Mouse (Mus musculus): ENCODE results near the gene Sdk2. TPM values are rescaled to one million over a fixed set of nuclear protein-coding genes. Genes with fewer than 3 reads are reported as not detected.

The Sdk2 gene
- polyA plus RNA-seq, 1 experiment from 2014 or later: 5.0 TPM

- Histone ChIP-seq H3K4me3 (replicated peaks) (peak overlapping the region; percentile 30), H3K4me1 (replicated peaks) (peaks cover 73% of the 10 kb centered on the region), H3K27me3 (no peaks in the 10 kb centered on the region), H3K9me3 (no peaks in the 10 kb centered on the region), H3K36me3 (no peaks in the 10 kb centered on the region), H3K4me2 (replicated peaks) (peak overlapping the region; percentile 44), H3K9ac (replicated peaks) (no peak overlapping the region; the same call in 1 of the 2 replicates), H3K27ac (peak overlapping the region; percentile 74)
- peak; percentile 24; the same call in 1 of the 2 replicates for ATAC-seq
- WGBS: 26% methylated on average over 4 of the region's 4 CpGs
These were observed 76.8 kb downstream of the Sdk2 start for GRCm38 (mm10) chr11:113990065-113990464.

- WGBS: 50% methylated on average over 5 of the region's 5 CpGs
- peaks cover 75% of the 10 kb centered on the region for H3K4me1 ChIP-seq (replicated peaks)
- H3K9ac ChIP-seq (replicated peaks): no peak overlapping the region
- H3K9me3 ChIP-seq: no peaks in the 10 kb centered on the region
- peak overlapping the region; percentile 60 for H3K27ac ChIP-seq
- no peaks in the 10 kb centered on the region for H3K27me3 ChIP-seq
- H3K36me3 ChIP-seq: no peaks in the 10 kb centered on the region
- H3K4me3 ChIP-seq (replicated peaks): no peak overlapping the region
- no peak overlapping the region for H3K4me2 ChIP-seq (replicated peaks)
- ATAC-seq: no peak
These were observed 80.9 kb downstream of the Sdk2 start for GRCm38 (mm10) chr11:113985826-113986416.

- H3K27ac ChIP-seq: peak overlapping the region; percentile 88
- H3K4me1 ChIP-seq (replicated peaks): peaks cover 68% of the 10 kb centered on the region
- ATAC-seq: peak; percentile 89
- H3K4me2 ChIP-seq (replicated peaks): 0 out of 2 replicates have a peak overlapping the region, but pooled peaks have one; percentile 2
- H3K9me3 ChIP-seq: no peaks in the 10 kb centered on the region
- H3K36me3 ChIP-seq: no peaks in the 10 kb centered on the region
- no peak overlapping the region for H3K4me3 ChIP-seq (replicated peaks)
- no peaks in the 10 kb centered on the region for H3K27me3 ChIP-seq
- 7% methylated on average over 7 of the region's 7 CpGs for WGBS
- H3K9ac ChIP-seq (replicated peaks): no peak overlapping the region
These were observed 84.9 kb downstream of the Sdk2 start for GRCm38 (mm10) chr11:113981732-113982503.

- Histone ChIP-seq H3K4me1 (replicated peaks) (peaks cover 66% of the 10 kb centered on the region), H3K4me3 (replicated peaks) (no peak overlapping the region), H3K27ac (peak overlapping the region; percentile 88), H3K36me3 (no peaks in the 10 kb centered on the region), H3K9ac (replicated peaks) (no peak overlapping the region), H3K27me3 (no peaks in the 10 kb centered on the region), H3K4me2 (replicated peaks) (no peak overlapping the region), H3K9me3 (no peaks in the 10 kb centered on the region)
- ATAC-seq: no peak
- 76% methylated on average over 6 of the region's 6 CpGs for WGBS
These were observed 85.8 kb downstream of the Sdk2 start for GRCm38 (mm10) chr11:113981088-113981487.

GRCm38 (mm10) chr11:113978318-113978717, 88.5 kb downstream of the Sdk2 start:
- Histone ChIP-seq H3K27ac (no peak overlapping the region), H3K9me3 (no peaks in the 10 kb centered on the region), H3K4me1 (replicated peaks) (peaks cover 66% of the 10 kb centered on the region), H3K4me3 (replicated peaks) (no peak overlapping the region), H3K4me2 (replicated peaks) (no peak overlapping the region), H3K9ac (replicated peaks) (no peak overlapping the region), H3K36me3 (no peaks in the 10 kb centered on the region), H3K27me3 (no peaks in the 10 kb centered on the region)
- ATAC-seq: no peak
- WGBS: 95% methylated on average over 12 of the region's 12 CpGs

- no peak overlapping the region for H3K4me3 ChIP-seq (replicated peaks)
- no peaks in the 10 kb centered on the region for H3K36me3 ChIP-seq
- ATAC-seq: 0 out of 2 replicates have a peak, but pooled peaks have one; percentile 15
- no peaks in the 10 kb centered on the region for H3K9me3 ChIP-seq
- H3K9ac ChIP-seq (replicated peaks): 0 out of 2 replicates have a peak overlapping the region, but pooled peaks have one; percentile 23
- H3K4me1 ChIP-seq (replicated peaks): peaks cover 53% of the 10 kb centered on the region
- H3K4me2 ChIP-seq (replicated peaks): 0 out of 2 replicates have a peak overlapping the region, but pooled peaks have one; percentile 5
- H3K27me3 ChIP-seq: no peaks in the 10 kb centered on the region
- WGBS: 31% methylated on average over 3 of the region's 3 CpGs
- H3K27ac ChIP-seq: peak overlapping the region; percentile 82
These were observed 91.2 kb downstream of the Sdk2 start for GRCm38 (mm10) chr11:113975667-113975970.

GRCm38 (mm10) chr11:113974876-113975666, 91.8 kb downstream of the Sdk2 start:
- peak overlapping the region; percentile 82 for H3K27ac ChIP-seq

GRCm38 (mm10) chr11:113972517-113972872, 94.4 kb downstream of the Sdk2 start:
- Histone ChIP-seq H3K9me3 (peaks cover 16% of the 10 kb centered on the region), H3K4me3 (replicated peaks) (no peak overlapping the region), H3K9ac (replicated peaks) (no peak overlapping the region), H3K4me2 (replicated peaks) (no peak overlapping the region), H3K27ac (peak overlapping the region; percentile 35; the same call in 1 of the 2 replicates), H3K27me3 (no peaks in the 10 kb centered on the region), H3K4me1 (replicated peaks) (peaks cover 45% of the 10 kb centered on the region), H3K36me3 (no peaks in the 10 kb centered on the region)
- WGBS: 91% methylated on average over 3 of the region's 3 CpGs
- ATAC-seq: no peak

More at GRCm38 (mm10) chr11:113974876-113975666, 91.8 kb downstream of the Sdk2 start:
- ATAC-seq: peak; percentile 69
- H3K27me3 ChIP-seq: no peaks in the 10 kb centered on the region
- 0 out of 2 replicates have a peak overlapping the region, but pooled peaks have one; percentile 23 for H3K9ac ChIP-seq (replicated peaks)
- no peaks in the 10 kb centered on the region for H3K36me3 ChIP-seq
- WGBS: 9% methylated on average over 16 of the region's 16 CpGs
- 0 out of 2 replicates have a peak overlapping the region, but pooled peaks have one; percentile 5 for H3K4me2 ChIP-seq (replicated peaks)
- peaks cover 52% of the 10 kb centered on the region for H3K4me1 ChIP-seq (replicated peaks)
- no peaks in the 10 kb centered on the region for H3K9me3 ChIP-seq
- no peak overlapping the region for H3K4me3 ChIP-seq (replicated peaks)

- Histone ChIP-seq H3K4me1 (replicated peaks) (peaks cover 39% of the 10 kb centered on the region), H3K27me3 (no peaks in the 10 kb centered on the region), H3K4me2 (replicated peaks) (no peak overlapping the region), H3K9ac (replicated peaks) (no peak overlapping the region), H3K4me3 (replicated peaks) (no peak overlapping the region), H3K27ac (peak overlapping the region; percentile 35; the same call in 1 of the 2 replicates), H3K9me3 (peaks cover 22% of the 10 kb centered on the region), H3K36me3 (no peaks in the 10 kb centered on the region)
- WGBS: 82% methylated on average over 19 of the region's 19 CpGs
- ATAC-seq: no peak
These were observed 95.0 kb downstream of the Sdk2 start for GRCm38 (mm10) chr11:113971609-113972516.

GRCm38 (mm10) chr11:113970026-113970425, 96.8 kb downstream of the Sdk2 start:
- Histone ChIP-seq H3K4me2 (replicated peaks) (no peak overlapping the region), H3K27me3 (no peaks in the 10 kb centered on the region), H3K36me3 (no peaks in the 10 kb centered on the region), H3K9me3 (peaks cover 36% of the 10 kb centered on the region), H3K27ac (no peak overlapping the region), H3K4me1 (replicated peaks) (peaks cover 23% of the 10 kb centered on the region), H3K9ac (replicated peaks) (no peak overlapping the region), H3K4me3 (replicated peaks) (no peak overlapping the region)
- ATAC-seq: no peak
- WGBS: 75% methylated on average over 2 of the region's 2 CpGs

GRCm38 (mm10) chr11:113965214-113965613, 101.6 kb downstream of the Sdk2 start:
- H3K27me3 ChIP-seq: no peaks in the 10 kb centered on the region
- H3K4me2 ChIP-seq (replicated peaks): no peak overlapping the region
- no peak overlapping the region for H3K4me3 ChIP-seq (replicated peaks)
- no peak overlapping the region for H3K9ac ChIP-seq (replicated peaks)
- no peak overlapping the region for H3K27ac ChIP-seq
- no peaks in the 10 kb centered on the region for H3K36me3 ChIP-seq
- WGBS: 88% methylated on average over 1 of the region's 1 CpGs
- H3K4me1 ChIP-seq (replicated peaks): no peaks in the 10 kb centered on the region
- ATAC-seq: no peak
- H3K9me3 ChIP-seq: peaks cover 36% of the 10 kb centered on the region

Measured in midbrain, embryonic 13.5 days (tissue).